In the genomic region with DNA sequence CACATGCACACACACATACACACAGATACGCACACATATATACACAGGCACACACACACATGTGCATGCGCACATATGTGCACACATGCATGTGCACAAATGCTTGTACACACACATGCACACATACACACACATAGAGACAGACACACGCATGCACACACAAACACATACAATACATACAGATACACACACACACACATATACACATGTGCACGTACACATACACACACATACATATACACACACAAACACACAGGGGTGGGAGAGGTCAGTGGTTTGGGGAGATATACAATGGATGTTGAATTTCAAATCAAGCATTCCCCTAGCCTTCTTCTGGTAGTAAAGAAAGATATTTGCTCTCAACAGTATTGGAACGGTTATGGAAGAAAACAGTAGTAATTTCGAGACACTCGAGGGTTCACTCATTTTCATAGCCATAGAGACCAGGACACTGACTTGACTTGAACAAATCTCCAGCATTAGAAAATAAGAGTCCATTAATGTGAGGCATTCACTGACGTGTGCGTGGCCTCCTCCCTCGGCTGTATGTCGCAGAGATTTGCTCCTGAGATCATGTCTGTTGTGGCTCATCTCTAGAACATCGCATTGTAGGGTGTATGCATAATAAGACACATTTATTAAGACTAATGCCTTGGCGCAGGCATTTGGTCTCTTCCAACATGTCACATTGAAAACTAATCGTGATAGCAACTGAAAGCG, we compare ENCODE assay signal across 9 mouse cellular contexts.
A peak's percentile ranks its signal among the peaks of the same experiment; 100 is the strongest.
DNase-seq lines count a peak whose midpoint lies in the region; ATAC-seq lines count a peak whose summit lies in the region.
"Had no signal": no experiment of that assay in that cellular context is flagged by ENCODE, and none has a peak within 500 bp of the region (broad histone marks: within the 10 kb centered on the region; RNA-seq: fewer than 3 reads in every experiment).

No protein-coding gene starts in this region.

- no peak overlapping the region for H3K4me2 ChIP-seq in embryonic facial prominence, embryonic 11.5 days (ENCODE audit: low read depth, low read length)
- peak overlapping the region; percentile 27 for H3K4me2 ChIP-seq in intestine, embryonic 16.5 days (ENCODE audit: low read depth, low read length)

- H3K4me3 ChIP-seq in embryonic facial prominence, embryonic 11.5 days (ENCODE audit: low read depth, low read length): no peak overlapping the region
- no peak overlapping the region for H3K4me3 ChIP-seq in embryonic facial prominence, embryonic 10.5 days
- H3K4me3 ChIP-seq in intestine, embryonic 16.5 days (ENCODE audit: low read length): peak overlapping the region; percentile 24

- H3K27me3 ChIP-seq in embryonic facial prominence, embryonic 11.5 days (ENCODE audit: control insufficient read depth, insufficient read depth, low read length): no peaks in the 10 kb centered on the region
- no peaks in the 10 kb centered on the region for H3K27me3 ChIP-seq in embryonic facial prominence, embryonic 10.5 days (replicated peaks; ENCODE audit: low read depth, poor library complexity, severe bottlenecking)
- no peaks in the 10 kb centered on the region for H3K27me3 ChIP-seq in intestine, embryonic 16.5 days (replicated peaks; ENCODE audit: control insufficient read depth, insufficient read depth, low read length)

- H3K36me3 ChIP-seq in embryonic facial prominence, embryonic 11.5 days (replicated peaks; ENCODE audit: control insufficient read depth, insufficient read depth, low read depth, low read length): no peaks in the 10 kb centered on the region
- H3K36me3 ChIP-seq in embryonic facial prominence, embryonic 10.5 days (replicated peaks): peaks cover 15% of the 10 kb centered on the region
- H3K36me3 ChIP-seq in intestine, embryonic 16.5 days (ENCODE audit: control insufficient read depth, insufficient read depth, low read length): no peaks in the 10 kb centered on the region

- no peaks in the 10 kb centered on the region for H3K4me1 ChIP-seq in embryonic facial prominence, embryonic 11.5 days (ENCODE audit: control insufficient read depth, insufficient read depth, low read length)
- H3K4me1 ChIP-seq in embryonic facial prominence, embryonic 10.5 days: no peaks in the 10 kb centered on the region
- H3K4me1 ChIP-seq in intestine, embryonic 16.5 days (ENCODE audit: control insufficient read depth, insufficient read depth, low read length): no peaks in the 10 kb centered on the region

- 83% methylated on average over 15 of the region's 15 CpGs for WGBS in embryonic facial prominence, embryonic 11.5 days
- WGBS in embryonic facial prominence, embryonic 10.5 days: 84% methylated on average over 15 of the region's 15 CpGs
- 69% methylated on average over 15 of the region's 15 CpGs for WGBS in intestine, embryonic 16.5 days

- ATAC-seq in embryonic facial prominence, embryonic 11.5 days (replicated peaks; ENCODE audit: insufficient number of reproducible peaks, low FRiP score, low TSS enrichment, low read depth): 0 out of 2 replicates have a peak, but pooled peaks have one; percentile 39
- ATAC-seq in intestine, embryonic 16.5 days: 0 out of 2 replicates have a peak, but pooled peaks have one; percentile 34

- no peaks in the 10 kb centered on the region for H3K9me3 ChIP-seq in embryonic facial prominence, embryonic 11.5 days (replicated peaks; ENCODE audit: control insufficient read depth, low read length)
- no peaks in the 10 kb centered on the region for H3K9me3 ChIP-seq in embryonic facial prominence, embryonic 10.5 days
- H3K9me3 ChIP-seq in intestine, embryonic 16.5 days (ENCODE audit: control insufficient read depth, low read length): no peaks in the 10 kb centered on the region

- no peak overlapping the region for H3K9ac ChIP-seq in embryonic facial prominence, embryonic 11.5 days (replicated peaks; ENCODE audit: low read length)
- H3K9ac ChIP-seq in intestine, embryonic 16.5 days (ENCODE audit: low read depth, low read length): no peak overlapping the region

- H3K27ac ChIP-seq in embryonic facial prominence, embryonic 11.5 days (replicated peaks; ENCODE audit: low read depth, low read length): no peak overlapping the region
- no peak overlapping the region for H3K27ac ChIP-seq in embryonic facial prominence, embryonic 10.5 days (replicated peaks)
- peak overlapping the region; percentile 28; the same call in 1 of the 2 replicates for H3K27ac ChIP-seq in intestine, embryonic 16.5 days (ENCODE audit: low read length)

- no peak for DNase-seq in embryonic facial prominence, embryonic 11.5 days (ENCODE audit: low spot score)
- no peak for DNase-seq in embryonic facial prominence, embryonic 10.5 days (ENCODE audit: low spot score)
- peak; percentile 6 for DNase-seq in layer of hippocampus, adult 11-12 months (ENCODE audit: low spot score)
- DNase-seq in layer of hippocampus, postnatal 25 days (ENCODE audit: extremely low spot score in 1 of 2, low spot score in 1 of 2): no peak
- peak; percentile 42 for DNase-seq in brain, adult 2 months (ENCODE audit: low read depth, low spot score)
- no peak for DNase-seq in thymus, postnatal 25 days
- no peak for DNase-seq in ovary, postnatal 10 days (ENCODE audit: low spot score)
- DNase-seq: lung, postnatal 10 days had no signal

Comparison
In these comparisons a context has a peak if more than half of its experiments do, and no peak if none do; other contexts are left out.
1. DNase-seq: peak in layer of hippocampus, adult 11-12 months (single experiment) and brain, adult 2 months (single experiment); none in embryonic facial prominence, embryonic 11.5 days (single experiment), embryonic facial prominence, embryonic 10.5 days (single experiment), layer of hippocampus, postnatal 25 days (0 of 2), thymus, postnatal 25 days (single experiment) and ovary, postnatal 10 days (single experiment).